Mouse (Mus musculus) liver, postnatal 0 days (tissue): ENCODE measurements around the gene Clp1. TPM values are rescaled to one million over a fixed set of nuclear protein-coding genes. Genes with fewer than 3 reads are reported as not detected.

ENCODE experiments used
- ATAC-seq: fragments of 200-750 bp; cut with Nextera tagmentation; 2 replicates; pipeline ENCODE4 v1.8.0; 2017; ENCODE audit warnings: mild to moderate bottlenecking, moderate library complexity
- DNase-seq: peaks from one replicate; pipeline ENCODE4 v3.0.0-alpha.2; 2016
- H3K27ac ChIP-seq: fragments of 300-500 bp; sonication (generic); 2 replicates; pipeline ENCODE4 v1.5.1; 2014; ENCODE audit warnings: antibody characterized with exemption, moderate library complexity, mild to moderate bottlenecking, low read depth
- H3K27me3 ChIP-seq: fragments of 300-500 bp; sonication (generic); 2 replicates; pipeline ENCODE4 v1.6.1; 2014; ENCODE audit warnings: low read length, control low read depth, mixed read lengths; ENCODE audit not compliant: insufficient read depth
- H3K36me3 ChIP-seq: fragments of 300-500 bp; sonication (generic); replicated peaks from 2 replicates; pipeline ENCODE4 v1.6.1; 2014; ENCODE audit warnings: mild to moderate bottlenecking, control low read depth, low read length, moderate library complexity, mixed read lengths; ENCODE audit not compliant: insufficient read depth
- H3K4me1 ChIP-seq: fragments of 300-500 bp; sonication (generic); 2 replicates; pipeline ENCODE4 v1.6.1; 2014; ENCODE audit warnings: antibody characterized with exemption, mild to moderate bottlenecking, control low read depth; ENCODE audit not compliant: insufficient read depth
- H3K4me2 ChIP-seq: fragments of 300-500 bp; sonication (generic); 2 replicates; pipeline ENCODE4 v1.6.1; 2014; ENCODE audit warnings: low read depth, mild to moderate bottlenecking, low read length, moderate library complexity, mixed read lengths
- H3K4me3 ChIP-seq: fragments of 300-500 bp; sonication (generic); 2 replicates; pipeline ENCODE4 v1.5.1; 2014; ENCODE audit warnings: low read depth, low read length
- H3K9ac ChIP-seq: fragments of 300-500 bp; sonication (generic); replicated peaks from 2 replicates; pipeline ENCODE4 v1.6.1; 2014; ENCODE audit warnings: mild to moderate bottlenecking, moderate library complexity
- H3K9me3 ChIP-seq: fragments of 300-500 bp; sonication (generic); 2 replicates; pipeline ENCODE4 v1.6.1; 2016; ENCODE audit warnings: mild to moderate bottlenecking, control low read depth, low read length, mixed read lengths
- CTCF ChIP-seq: sonication (generic); IDR thresholded peaks from 2 replicates; pipeline ENCODE4 v1.5.1; 2016; ENCODE audit warnings: antibody characterized with exemption, low read depth
- EP300 ChIP-seq: IDR thresholded peaks from 2 replicates; pipeline ENCODE4 v1.6.1; 2016; ENCODE audit warnings: antibody characterized with exemption, low read depth, mild to moderate bottlenecking
- WGBS: fragments of 180-500 bp; shearing (Covaris S2); extraction: QIAGEN DNeasy Blood & Tissue Kit; methylation state at CpG from one replicate; pipeline ENCODE4 v1.1.7; 2014; ENCODE audit not compliant: insufficient replicate concordance; 5-methylcytosine and 5-hydroxymethylcytosine counted together
- polyA plus RNA-seq: library from polyadenylated mRNA; unstranded; fragments of >200 nt; fragmentation: Nextera tagmentation; extraction: Ambion mirVana; gene quantifications from 2 replicates; pipeline ENCODE4 v1.2.1, GENCODE M21; 2015

Clp1 gene
- polyA plus RNA-seq, 1 experiment from 2014 or later, result 32.1 TPM

DNA sequence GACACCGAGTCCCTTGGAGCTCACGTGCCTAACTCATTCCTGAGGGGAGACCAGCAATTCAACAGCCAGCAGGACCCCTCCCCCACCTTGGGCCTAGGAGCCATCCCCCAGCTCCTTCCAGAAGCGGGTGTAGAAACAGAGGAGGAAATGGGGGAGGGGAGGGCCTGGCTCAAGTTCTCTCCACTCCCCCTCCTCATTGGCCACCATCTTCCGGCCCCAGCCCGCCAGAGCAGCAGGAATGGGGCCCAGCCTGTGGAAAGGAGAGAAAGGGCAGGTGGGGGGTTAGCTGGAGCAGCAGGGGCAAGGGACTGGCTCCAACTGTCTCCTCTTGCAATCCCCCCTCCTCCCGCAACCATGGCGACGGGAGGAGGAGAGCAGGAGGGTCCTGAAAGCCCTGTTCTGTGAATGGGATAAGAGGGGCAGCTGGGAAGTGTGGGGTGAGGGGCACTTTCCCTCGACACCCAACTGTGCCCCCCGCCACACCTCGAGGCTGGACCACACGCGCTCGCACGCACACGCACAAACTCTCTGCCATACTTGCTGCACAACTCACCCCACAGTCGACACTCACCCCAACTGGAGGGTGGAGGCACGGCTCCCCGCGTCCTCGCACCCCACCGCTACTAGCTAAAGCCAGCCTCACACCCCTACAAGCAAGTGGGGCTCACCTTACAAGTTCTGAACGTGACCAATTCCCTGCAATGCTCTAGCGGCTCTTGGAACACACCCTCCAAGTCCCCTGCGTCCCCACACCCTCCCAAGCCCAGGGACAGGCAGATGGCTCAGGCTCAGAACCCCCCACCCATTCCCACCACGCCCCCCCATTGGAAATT, 15.5 kb upstream of the Clp1 start:
- Histone ChIP-seq H3K27ac (peak overlapping the region; percentile 83), H3K4me1 (peaks cover 33% of the 10 kb centered on the region), H3K36me3 (peaks cover 13% of the 10 kb centered on the region), H3K9me3 (no peaks in the 10 kb centered on the region), H3K4me3 (peak overlapping the region; percentile 76), H3K9ac (peak overlapping the region; percentile 86), H3K27me3 (peaks cover 7% of the 10 kb centered on the region; the same call in 1 of the 2 replicates), H3K4me2 (peak overlapping the region; percentile 92)
- 8% methylated on average over 21 of the region's 26 CpGs for WGBS
- TF ChIP-seq EP300 (no peak), CTCF (no peak)
- ATAC-seq (no peak), DNase-seq (peak; percentile 42)

DNA sequence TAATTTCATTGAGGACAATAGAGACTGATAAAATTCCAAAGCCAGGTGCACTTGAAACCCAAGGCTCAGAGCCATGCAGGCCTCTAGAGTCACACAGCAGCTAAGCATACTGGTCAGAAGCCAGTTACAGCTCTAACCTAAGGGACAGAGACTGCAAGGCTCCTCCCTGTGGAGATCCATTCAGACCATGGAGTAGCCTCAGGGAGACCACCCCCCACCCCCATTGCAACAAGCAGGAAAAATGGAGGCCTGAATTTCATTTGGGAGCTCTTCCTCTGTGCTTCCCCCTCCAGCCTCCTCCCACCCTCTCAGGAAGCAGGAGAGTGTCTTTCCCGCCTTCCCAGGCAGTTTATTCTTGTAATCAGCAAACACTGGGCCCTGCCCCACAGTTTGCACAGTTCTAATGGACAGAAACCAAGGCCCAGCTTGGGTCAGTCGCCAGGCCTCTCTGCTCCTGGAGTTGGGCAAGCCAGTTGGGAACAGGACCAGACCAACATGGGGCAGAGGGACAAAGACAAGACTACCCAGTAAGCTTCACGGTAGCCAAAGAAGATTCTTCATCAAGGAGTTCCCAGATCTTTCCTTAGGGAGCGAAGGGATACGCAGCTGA, 14.8 kb upstream of the Clp1 start:
- H3K9ac ChIP-seq, result no peak overlapping the region; the same call in 1 of the 2 replicates
- peaks cover 15% of the 10 kb centered on the region for H3K36me3 ChIP-seq
- ATAC-seq (no peak), DNase-seq (peak; percentile 42)
- peak overlapping the region; percentile 83 for H3K27ac ChIP-seq
- peak overlapping the region; percentile 76 for H3K4me3 ChIP-seq
- peaks cover 10% of the 10 kb centered on the region; the same call in 1 of the 2 replicates for H3K27me3 ChIP-seq
- WGBS, result 25% methylated on average over 5 of the region's 5 CpGs
- no peaks in the 10 kb centered on the region for H3K9me3 ChIP-seq
- TF ChIP-seq CTCF (no peak), EP300 (0 out of 2 replicates have a peak, but pooled peaks have one; percentile 6)
- peaks cover 40% of the 10 kb centered on the region for H3K4me1 ChIP-seq
- peak overlapping the region; percentile 92 for H3K4me2 ChIP-seq

DNA sequence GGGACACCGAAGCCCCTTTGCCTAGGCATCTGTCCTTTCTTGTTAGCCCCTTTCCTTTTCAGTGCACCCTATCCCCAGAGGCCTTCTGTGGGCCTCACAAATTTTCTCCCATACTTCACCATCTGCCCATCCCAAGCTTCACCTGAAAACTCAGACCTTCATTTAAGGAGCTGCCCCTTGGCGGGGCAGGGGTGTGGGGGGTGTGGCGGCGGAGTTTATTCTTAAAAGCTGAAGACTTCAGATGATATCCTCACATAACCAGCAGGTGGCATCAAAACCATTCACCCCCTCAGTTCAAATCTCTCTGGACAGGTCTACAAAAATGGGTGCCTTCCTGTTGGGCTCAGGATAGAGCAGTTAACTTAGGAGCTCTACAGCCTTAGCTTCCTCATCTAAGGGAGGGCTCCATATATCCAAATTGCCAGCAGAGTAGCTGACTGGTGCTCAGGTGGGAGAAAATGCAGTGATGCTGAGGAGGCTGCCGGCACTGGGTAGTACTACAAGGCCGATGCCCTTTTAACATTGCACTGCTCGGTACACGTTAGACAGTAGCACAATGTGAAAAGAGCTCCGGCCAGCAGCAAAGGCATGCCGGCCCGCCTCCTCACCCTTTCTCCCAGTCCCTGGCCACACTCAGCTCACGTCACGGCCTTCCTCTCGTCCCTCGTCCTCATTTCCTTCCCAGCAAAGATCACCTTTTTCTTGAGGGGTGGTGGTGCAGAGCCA, 13.6 kb upstream of the Clp1 start:
- Histone ChIP-seq H3K4me2 (0 out of 2 replicates have a peak overlapping the region, but pooled peaks have one; percentile 15), H3K4me1 (peaks cover 48% of the 10 kb centered on the region), H3K9ac (no peak overlapping the region), H3K27ac (0 out of 2 replicates have a peak overlapping the region, but pooled peaks have one; percentile 12), H3K4me3 (no peak overlapping the region), H3K27me3 (0 out of 2 replicates have a peak, but pooled peaks cover 15% of the 10 kb centered on the region), H3K9me3 (no peaks in the 10 kb centered on the region), H3K36me3 (peaks cover 15% of the 10 kb centered on the region)
- no peak for ATAC-seq
- TF ChIP-seq CTCF (peak; percentile 61), EP300 (no peak)
- DNase-seq, result no peak
- WGBS, result 79% methylated on average over 15 of the region's 15 CpGs

- H3K4me2 ChIP-seq, result peak overlapping the region; percentile 71
- peak overlapping the region; percentile 23; the same call in 1 of the 2 replicates for H3K9ac ChIP-seq
- DNase-seq (peak; percentile 61), ATAC-seq (no peak)
- H3K9me3 ChIP-seq, result no peaks in the 10 kb centered on the region
- H3K4me3 ChIP-seq, result peak overlapping the region; percentile 56
- H3K36me3 ChIP-seq, result peaks cover 15% of the 10 kb centered on the region
- peak; percentile 76 for TF ChIP-seq CTCF
- no peak for TF ChIP-seq EP300
- 0 out of 2 replicates have a peak, but pooled peaks cover 15% of the 10 kb centered on the region for H3K27me3 ChIP-seq
- H3K4me1 ChIP-seq, result peaks cover 61% of the 10 kb centered on the region
- 8% methylated on average over 12 of the region's 12 CpGs for WGBS
- peak overlapping the region; percentile 42; the same call in 1 of the 2 replicates for H3K27ac ChIP-seq
These were observed 11.2 kb upstream of the Clp1 start for GRCm38 (mm10) chr2:84738271-84738911.

DNA sequence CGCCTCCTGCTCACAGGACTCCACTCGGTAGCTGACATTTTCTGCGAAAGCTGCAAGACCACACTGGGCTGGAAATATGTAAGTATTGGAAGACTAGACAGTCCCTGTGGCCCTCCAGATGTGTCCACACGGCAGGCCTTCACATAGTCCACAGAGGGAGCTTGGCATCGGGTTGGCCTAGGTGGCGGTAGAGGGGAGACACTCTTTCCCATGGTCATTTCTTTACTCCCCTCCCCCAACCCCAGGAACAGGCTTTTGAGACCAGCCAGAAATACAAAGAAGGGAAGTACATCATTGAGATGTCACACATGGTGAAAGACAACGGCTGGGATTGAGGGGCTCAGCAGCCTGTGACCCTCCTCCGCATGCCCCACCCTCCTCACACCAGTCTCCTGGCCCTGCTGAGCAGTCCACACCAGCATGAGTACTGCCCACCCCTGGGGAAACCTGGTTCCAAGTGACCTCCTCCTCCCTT, 10.3 kb upstream of the Clp1 start:
- 14% methylated on average over 8 of the region's 8 CpGs for WGBS
- 0 out of 2 replicates have a peak, but pooled peaks cover 15% of the 10 kb centered on the region for H3K27me3 ChIP-seq
- ATAC-seq (no peak), DNase-seq (peak; percentile 35)
- H3K9ac ChIP-seq, result peak overlapping the region; percentile 31; the same call in 1 of the 2 replicates
- H3K27ac ChIP-seq, result peak overlapping the region; percentile 42; the same call in 1 of the 2 replicates
- peaks cover 15% of the 10 kb centered on the region for H3K36me3 ChIP-seq
- peaks cover 64% of the 10 kb centered on the region for H3K4me1 ChIP-seq
- peak; percentile 40 for TF ChIP-seq CTCF
- TF ChIP-seq EP300, result no peak
- peak overlapping the region; percentile 71 for H3K4me2 ChIP-seq
- H3K4me3 ChIP-seq, result peak overlapping the region; percentile 56
- no peaks in the 10 kb centered on the region for H3K9me3 ChIP-seq
